In the genomic region with DNA sequence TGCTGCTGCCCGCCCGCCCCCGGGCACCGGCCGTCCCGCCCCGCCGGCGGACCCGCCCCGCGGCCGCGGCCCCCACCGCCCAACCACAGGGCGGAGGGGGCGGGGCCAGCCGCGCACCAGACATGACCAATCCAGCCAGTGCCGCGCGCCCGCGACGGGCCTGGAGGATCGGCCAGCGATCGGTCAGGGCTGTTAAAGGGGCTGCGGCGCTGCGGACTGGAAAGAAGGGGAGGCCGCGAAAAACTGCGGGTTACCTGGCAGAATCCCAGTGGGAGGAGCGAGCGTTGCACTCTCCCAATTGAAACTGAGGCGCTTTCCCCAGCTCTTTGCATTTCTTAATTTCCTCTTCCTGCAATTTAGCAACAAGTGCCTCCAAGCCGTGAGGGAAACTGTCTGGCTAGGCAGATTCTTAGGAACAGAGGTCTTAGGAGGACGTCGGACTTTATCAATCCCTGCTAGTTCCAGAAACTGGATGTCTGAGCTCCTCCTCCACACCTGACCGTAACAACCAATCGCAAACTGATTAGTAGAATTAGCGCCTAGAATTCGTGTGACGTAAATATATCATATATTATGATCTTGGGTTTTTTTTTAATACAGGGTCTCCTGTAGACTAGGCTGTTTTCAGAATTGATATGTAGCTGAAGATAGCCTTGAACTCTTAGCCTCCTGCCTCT, we compare ENCODE assay signal across 8 mouse cellular contexts. TPM values are rescaled to one million over a fixed set of nuclear protein-coding genes. Genes with fewer than 3 reads are reported as not detected.
DNase-seq lines count a peak whose midpoint lies in the region; ATAC-seq lines count a peak whose summit lies in the region.

A gene (minus strand): TSS at position 463 of the 677 bp plus-strand sequence.

- peak within 1 kb of the TSS; percentile 73 for H3K27ac ChIP-seq in hindbrain, embryonic 11.5 days (ENCODE audit: low read depth, low read length)

- no peaks in the 10 kb centered on the region for H3K4me1 ChIP-seq in hindbrain, embryonic 11.5 days (replicated peaks; ENCODE audit: control insufficient read depth, insufficient read depth, low read length)

- 0 out of 2 replicates have a peak, but pooled peaks cover 3% of the 10 kb centered on the region for H3K27me3 ChIP-seq in hindbrain, embryonic 11.5 days (ENCODE audit: control insufficient read depth, insufficient read depth, low read length)

- H3K4me2 ChIP-seq in hindbrain, embryonic 11.5 days (replicated peaks; ENCODE audit: low read depth, low read length) = peak within 1 kb of the TSS; percentile 81

- H3K9ac ChIP-seq in hindbrain, embryonic 11.5 days (ENCODE audit: low read depth, low read length) = peak within 1 kb of the TSS; percentile 85

- no peaks in the 10 kb centered on the region for H3K36me3 ChIP-seq in hindbrain, embryonic 11.5 days (ENCODE audit: control insufficient read depth, insufficient read depth, low read length)

- peak within 1 kb of the TSS; percentile 96 for H3K4me3 ChIP-seq in hindbrain, embryonic 11.5 days (ENCODE audit: low read depth, low read length)

- DNase-seq in MN1 (ENCODE audit: low spot score) = peak; percentile 96
- peak; percentile 98 for DNase-seq in cerebellum, adult 9-10 months
- peak; percentile 92 to 98 for DNase-seq in frontal cortex, adult 2 months (ENCODE audit: extremely low spot score in 1 of 2, low spot score in 1 of 2)
- peak; percentile 95 for DNase-seq in hindbrain, embryonic 11.5 days (ENCODE audit: low spot score)
- DNase-seq in layer of hippocampus, postnatal 10 days (ENCODE audit: low spot score in 2 of 2) = peak; percentile 93 to 97
- DNase-seq in lung, postnatal 10 days = peak; percentile 98
- peak; percentile 99 for DNase-seq in ovary, postnatal 36 days (ENCODE audit: low spot score)
- DNase-seq in thymus, postnatal 36 days = peak; percentile 92 to 95

- WGBS in hindbrain, embryonic 11.5 days = under 1% methylated on average over 43 of the region's 45 CpGs

- no peaks in the 10 kb centered on the region for H3K9me3 ChIP-seq in hindbrain, embryonic 11.5 days (ENCODE audit: control insufficient read depth, low read length)

- ATAC-seq in hindbrain, embryonic 11.5 days (ENCODE audit: low FRiP score) = peak; percentile 97

RNA-seq across cellular contexts. Expression of the gene that starts here (rescaled TPM):
- polyA plus RNA-seq in frontal cortex, adult 2 months (2012; rRNA removed) = 57.7 and 59.8 TPM in 2 replicates
- polyA plus RNA-seq in hindbrain, embryonic 11.5 days (2014; fragmentation: Nextera tagmentation; extraction: Ambion mirVana) = 10.2 and 11.2 TPM in 2 replicates
- 10 to 100 TPM; 96.1 to 98.4 TPM for total RNA-seq in layer of hippocampus, postnatal 10 days (2021)

Comparison
In these comparisons a context has a peak if more than half of its experiments do, and no peak if none do; other contexts are left out.
1. Peak in every context shown above with its lines: DNase-seq, ATAC-seq, H3K4me3 ChIP-seq and H3K27ac ChIP-seq.